Mouse (Mus musculus): ENCODE results near the gene AI661453. TPM values are rescaled to one million over a fixed set of nuclear protein-coding genes. Genes with fewer than 3 reads are reported as not detected.

AI661453 gene
- total RNA-seq, 2 experiments from 2014 or later: 0.23 to 0.60 TPM

DNA sequence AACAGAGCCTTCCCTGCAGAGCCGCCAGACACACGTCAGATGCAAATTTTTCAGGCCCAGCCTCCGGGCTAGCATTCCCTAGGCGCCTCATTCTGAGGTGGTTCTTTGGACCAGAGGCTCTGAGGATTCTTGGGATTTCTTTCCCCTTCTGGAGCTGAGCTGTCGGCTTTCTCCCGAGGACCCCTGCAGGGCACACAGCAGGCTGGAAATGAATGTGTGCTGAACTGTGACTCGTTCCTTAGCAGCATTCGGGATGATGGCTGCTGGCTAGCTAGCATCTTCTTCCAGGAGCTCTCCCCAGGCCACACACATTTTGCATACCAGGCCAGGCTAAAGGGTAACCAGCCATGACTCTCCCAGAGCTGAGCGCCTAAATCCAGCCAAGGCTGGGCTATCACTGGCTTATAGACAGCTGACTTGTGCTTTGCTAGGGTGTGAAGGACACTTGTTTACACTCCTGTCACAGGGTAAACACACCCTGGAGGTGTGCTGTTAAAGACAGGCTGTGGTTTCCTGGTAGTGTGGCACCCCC, 4.0 kb downstream of the AI661453 start:
- DNase-seq: no peak

DNA sequence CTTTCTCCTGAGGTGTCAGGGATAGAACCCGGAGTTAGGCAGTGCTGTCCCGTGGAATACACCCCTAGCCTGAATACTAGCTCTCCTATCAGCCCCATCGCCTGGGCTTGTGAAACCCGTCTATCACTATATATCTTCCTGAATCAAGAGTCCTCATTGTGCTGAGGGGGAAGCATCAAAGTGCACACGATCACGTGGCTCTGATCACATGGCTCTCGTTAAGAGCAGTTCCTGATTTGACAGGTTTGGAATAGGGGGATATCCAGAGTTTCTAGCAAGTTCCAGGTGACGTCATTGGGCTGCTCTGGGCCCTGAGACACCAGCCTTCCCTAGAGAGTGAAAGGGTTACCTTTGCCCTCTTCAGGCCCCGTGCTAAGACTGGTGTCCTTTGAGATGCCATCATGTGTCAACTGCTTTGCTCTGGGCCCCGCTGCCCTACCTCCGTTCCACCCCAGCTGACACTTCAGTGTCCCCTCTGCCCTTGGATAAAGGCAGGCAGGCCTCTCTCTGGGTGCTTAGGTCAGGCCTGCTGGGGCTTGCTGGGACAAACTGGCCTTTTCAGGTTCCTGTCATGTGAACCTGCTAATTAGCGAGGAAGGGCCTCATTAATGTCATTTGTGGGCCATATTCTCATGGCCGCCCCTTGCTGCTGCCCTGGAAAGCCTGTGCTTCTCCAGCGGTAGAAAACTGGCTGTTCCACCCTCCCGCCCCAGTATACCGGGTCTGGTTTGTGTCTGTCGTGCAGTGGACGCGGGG, 5.1 kb downstream of the AI661453 start:
- no peak for DNase-seq

DNA sequence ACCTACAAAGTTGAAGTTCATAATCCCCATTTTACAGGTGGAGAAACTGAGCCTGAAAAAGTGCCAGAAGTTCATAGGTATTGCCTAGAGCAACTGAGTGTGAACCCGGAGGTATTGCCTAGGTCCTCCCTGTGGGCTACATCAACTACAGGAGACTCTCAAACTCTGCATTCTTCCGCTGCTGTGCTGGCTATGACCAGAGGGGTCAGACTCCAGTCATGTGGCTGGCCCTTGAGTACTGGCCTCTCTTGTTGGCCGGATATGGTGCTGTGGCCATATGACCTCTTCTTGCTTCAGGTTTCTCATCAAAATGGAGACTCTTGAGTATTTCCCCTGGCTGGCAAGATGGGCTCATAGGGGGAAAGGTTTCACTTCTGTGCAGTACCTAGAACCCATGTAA, 5.9 kb downstream of the AI661453 start:
- no peak for DNase-seq

DNA sequence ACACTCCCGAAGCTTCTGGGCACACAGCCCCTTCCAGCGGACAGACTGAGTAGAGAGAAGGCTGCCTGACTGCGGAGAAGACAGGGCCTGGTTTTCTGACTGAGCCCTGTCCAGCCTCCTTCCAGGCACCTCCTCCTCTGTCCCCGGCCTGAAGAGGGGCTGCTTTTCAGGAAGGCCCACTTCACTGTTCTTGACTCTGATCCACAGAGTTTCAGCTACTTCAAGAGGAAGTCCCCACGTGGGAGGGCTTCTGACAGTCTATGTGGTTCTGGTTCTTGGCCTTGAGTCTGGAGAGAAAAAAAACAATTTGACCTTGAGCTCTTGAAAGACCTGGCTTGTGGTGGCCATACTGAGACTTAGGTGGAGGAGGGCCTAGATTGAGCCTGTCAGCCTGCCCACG, 7.7 kb downstream of the AI661453 start:
- no peak for DNase-seq

DNA sequence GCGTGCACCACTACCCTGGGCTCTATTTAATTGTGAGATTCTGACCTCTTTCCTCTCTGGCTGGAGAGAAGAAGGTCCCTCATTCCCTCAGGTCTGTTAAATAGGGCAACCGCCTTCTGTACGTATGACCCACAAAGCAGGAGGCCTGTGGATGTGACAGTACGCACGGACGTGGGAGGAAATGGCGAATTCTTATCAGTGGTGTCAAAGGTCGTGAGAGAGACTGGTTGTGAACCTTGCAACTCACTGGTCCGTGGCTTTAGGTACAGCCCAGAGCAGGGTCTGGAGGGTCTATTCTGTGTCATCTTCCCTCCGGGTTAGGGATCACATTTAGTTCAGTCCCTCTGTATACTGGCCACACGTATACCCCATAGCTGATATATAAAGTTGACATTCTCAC, 9.1 kb downstream of the AI661453 start:
- DNase-seq: no peak

DNA sequence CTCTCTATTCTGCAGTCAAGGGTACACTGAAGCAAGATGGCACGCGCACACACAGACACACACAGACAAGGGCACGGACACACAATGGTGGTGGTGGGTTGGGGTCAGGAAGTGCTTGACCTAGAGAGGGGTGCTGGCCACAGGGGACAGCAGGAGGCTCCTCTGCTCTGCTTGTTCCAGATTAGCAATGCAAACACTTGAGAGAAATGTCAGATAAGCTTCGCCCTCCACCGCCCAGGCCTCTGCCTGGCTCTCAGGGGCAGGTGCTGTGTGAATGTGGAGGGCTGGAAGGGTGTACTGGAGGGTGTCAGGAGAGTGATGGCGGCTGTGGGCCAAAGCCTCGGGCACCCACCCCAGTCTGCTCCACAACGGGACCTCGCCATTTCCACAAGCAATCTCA, 9.6 kb downstream of the AI661453 start:
- no peak for DNase-seq

DNA sequence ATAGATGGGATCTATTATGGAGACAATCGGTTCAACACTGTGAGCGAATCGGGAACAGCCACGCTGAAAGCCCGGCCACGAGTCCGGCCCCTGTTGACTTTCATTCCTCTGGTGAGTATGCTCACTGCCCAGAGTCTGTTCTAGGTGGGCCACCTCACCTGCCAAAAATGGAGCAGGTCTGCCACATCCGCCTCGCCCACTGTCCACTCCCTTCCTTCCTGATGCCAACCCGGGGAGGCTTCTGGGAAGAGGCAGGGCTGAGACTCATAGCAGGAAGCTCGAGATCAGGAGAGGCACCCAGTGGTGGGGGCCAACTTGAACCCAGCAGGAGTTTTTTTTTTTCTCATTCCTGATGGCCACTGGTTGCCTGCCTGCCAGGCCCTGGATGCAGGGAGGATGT, 10.1 kb downstream of the AI661453 start:
- no peak for DNase-seq

DNA sequence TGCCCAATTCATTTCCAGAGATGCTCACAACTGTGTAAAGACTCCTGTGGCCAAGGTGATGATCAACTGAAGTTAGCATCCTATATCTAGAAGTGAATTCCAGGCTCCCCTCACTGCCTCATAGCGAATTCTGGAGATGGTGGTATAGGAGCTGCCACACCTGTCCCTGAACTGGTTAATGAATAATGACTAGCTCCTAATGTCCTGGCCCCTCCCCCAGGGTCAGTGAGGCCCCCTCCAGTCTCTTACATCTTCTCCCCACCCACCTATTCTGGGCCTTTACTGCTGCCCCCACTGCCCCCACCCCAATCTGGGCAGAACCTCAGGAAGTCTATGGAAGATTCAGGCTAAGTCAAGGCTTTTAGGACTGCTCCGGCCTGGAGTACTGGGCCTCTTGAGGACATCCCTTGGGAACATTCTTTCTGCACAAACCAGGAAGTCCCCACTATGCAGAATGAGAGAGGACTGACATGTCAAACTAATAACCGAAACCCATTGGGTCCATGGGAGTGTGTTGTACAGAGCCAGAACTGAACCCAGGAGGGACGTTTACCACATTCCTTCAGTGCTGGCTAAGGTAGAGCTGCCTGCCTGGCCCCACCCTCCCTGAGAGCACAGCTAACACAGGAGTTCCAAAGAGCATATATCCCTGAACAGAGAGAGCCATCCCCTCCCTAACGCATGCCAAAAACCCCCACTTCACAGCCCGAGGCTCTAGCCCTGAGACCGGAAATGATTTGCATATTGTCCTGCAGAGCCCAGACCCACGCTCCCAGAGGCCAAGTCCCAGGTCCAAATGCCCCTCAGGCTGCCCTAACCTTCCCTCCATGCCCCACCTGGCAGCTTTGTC, 12.3 kb downstream of the AI661453 start:
- no peak for DNase-seq

DNA sequence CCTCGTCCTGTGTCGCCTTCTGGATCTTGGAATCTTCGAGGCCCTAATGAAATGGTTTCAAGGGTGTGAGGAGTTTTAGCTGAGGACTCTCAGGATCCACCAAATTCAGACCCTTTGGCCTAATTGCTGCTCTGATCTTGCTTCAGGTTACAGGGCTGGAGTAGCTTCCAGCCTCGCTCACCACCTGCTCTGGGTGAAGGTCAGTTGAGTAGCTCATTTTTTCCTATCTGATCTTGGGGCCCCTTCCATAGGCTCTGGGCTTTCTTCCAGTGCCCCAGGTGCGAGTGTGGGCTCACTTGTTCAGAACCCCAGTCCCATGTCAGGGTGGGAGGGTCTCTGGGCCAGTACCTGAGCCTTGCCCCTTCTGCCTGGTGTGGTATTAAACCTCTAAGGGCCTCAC, 13.0 kb downstream of the AI661453 start:
- no peak for DNase-seq

DNA sequence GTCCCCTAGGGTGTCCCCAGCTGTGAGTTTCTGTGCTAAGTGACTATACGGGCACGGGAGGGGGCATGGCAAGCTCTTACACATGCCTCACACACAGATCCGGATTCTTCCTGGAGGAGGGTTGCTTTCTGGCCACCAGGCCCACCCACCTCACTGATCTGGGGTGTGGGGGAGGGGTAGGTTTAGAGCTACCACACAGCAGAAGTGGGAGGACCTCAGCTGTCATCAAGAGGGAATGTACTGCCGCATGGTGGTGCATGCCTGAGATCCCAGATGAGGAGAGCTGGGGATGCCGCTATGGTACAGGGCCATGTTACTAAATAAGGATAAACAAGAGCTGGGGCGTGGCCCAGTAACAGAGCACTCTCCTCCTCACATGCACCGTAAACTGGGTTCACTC, 13.8 kb downstream of the AI661453 start:
- DNase-seq: no peak

DNA sequence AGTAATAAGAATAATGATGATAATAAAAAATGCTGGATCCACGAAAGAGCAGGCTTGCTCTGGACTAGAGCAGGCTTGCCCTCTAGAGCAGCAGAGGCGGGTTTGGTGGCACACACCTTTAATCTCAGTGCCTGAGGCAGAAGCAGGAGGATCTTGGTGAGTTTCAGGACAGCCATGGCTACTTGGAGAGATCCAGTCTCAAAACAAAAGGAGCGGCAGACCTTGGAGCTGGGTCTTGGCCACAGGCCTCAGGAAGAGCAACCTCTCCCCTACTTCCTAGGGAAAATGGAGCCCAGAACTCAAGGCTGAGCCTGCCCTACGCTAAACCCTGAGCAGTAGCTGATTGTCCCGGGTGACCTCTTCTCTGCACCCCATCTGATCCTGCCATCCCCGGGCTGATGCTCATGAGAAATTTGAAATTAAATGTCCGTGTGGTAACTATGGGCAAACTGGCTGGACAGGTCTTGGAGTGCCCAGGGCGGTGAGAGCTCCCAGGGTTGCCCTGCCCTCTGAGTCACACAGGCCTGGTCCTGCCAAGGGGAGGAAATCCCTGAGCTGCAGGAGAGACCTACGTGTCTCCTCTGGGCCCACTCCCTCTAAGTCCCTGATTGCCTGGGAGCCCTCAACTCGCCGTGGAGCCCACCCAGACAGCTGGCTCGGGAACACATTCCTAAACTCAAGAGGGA, 14.6 kb downstream of the AI661453 start:
- DNase-seq: peak; percentile 23 to 54

DNA sequence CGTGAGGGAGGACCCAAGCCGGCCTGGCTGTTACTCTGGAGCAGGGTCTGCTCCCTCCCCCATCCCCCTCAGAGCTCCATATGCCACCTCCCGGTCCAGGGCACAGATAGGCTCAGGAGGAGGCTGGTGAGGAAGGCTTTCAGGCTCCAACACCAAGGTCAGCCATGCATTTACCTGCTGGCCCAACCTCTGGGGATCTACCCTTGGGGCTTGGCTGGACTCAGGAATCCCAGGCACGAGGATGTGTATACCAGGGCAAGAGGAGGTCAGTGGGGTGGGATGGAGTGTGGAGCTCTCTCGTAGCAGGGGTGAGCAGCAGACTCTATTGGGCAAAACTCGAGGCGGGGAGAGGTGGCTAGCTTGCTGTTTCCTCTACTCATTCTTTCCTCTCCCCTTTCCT, 16.5 kb downstream of the AI661453 start:
- no peak for DNase-seq

DNA sequence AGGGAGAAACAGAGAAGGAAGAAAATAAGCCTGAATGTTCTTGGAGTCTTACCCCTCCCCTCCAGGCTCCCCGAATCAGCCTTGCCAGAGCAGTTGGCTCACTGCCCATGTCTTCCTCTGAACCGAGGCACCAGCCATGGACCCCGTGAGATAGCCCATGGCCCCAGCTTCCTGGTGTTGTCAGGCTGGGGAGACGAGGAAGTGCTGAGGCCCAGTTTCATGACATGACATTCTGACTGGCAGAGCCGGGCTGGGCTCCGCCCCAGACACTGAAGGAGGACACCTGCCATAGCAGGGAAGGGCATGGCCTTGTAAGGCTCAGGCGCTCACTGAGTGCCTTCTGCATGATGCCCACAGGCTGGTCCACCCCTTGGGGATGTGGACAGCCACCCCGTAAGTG, 18.3 kb downstream of the AI661453 start:
- no peak for DNase-seq

DNA sequence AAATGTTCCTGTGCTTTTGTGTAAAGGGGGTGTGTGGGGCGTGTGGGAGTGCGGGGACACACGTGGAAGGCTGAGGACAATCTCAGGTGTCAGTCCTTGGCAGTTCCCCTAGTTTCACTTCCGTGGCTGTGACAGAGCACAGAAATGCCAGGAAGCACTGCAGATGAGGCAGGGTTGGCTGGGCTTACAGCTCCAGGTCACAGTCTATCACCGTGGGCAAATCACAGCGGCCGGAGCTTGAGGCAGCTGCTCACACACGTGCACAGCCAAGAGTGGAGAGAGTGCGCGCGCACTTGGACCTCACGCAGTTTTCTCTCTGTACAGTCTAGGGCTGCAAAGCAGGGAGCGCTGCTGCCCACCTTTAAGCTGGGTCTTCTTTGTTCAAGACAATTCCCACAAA, 21.9 kb downstream of the AI661453 start:
- no peak for DNase-seq

DNA sequence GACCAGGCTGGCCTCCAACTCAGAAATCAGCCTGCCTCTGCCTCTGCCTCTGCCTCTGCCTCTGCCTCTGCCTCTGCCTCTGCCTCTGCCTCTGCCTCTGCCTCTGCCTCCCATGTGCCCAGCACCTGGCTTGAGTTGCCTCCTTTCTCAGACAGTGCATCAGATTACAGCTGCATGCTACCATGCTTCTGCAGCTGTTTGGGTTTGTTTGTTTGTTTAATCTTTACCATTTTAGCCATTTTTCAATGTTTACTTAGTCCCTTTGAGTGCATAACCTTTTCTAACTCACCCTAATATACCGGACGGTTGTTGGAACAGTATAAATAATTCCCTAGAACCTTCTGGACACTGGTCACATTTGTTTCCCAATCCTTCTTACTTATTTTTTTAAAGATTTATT, 22.5 kb downstream of the AI661453 start:
- no peak for DNase-seq

DNA sequence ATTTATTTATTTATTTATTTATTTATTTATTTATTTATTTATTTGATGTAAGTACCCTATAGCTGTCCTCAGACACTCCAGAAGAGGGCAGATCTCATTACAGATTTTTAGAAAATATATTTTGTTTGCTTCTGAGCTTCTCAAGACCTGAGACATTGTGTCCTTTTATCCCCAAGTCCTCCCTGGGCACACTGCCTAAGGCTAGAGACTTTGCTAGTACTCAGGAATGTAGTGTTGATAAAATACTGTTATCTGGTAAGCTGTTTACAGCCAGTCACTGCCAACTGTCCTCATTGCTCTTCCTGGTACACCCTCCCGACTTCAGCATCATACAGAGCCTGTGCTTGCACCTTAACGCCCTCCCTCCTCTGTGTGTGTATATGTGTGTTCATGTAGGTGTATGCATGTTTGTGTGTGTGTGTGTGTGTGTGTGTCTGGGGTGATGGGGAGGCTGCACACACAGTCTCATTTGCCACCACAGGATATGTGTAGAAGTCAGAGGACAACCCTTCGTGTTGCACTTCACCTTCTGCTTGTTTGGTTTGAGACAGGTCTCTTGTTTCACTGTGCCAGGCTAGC, 23.0 kb downstream of the AI661453 start:
- no peak for DNase-seq

DNA sequence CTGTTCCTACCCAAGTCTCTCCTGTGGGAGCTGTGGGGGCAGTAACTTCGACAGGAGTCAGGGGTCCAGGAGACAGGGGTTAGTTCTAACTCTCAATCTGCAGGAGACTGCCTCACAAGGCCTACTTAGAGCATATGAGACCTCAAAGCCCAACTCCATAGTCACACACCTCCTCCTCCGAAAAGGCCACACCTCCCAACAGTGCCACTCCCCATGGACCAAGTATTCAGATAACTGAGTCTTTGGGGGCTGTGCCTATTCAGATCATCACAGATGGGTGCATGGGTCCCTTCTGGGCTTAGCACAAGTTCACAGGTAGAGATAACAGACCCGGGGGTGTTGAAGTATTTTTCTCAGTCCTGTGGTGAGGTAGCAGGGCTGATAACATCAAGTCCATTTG, 25.3 kb downstream of the AI661453 start:
- DNase-seq: no peak

DNA sequence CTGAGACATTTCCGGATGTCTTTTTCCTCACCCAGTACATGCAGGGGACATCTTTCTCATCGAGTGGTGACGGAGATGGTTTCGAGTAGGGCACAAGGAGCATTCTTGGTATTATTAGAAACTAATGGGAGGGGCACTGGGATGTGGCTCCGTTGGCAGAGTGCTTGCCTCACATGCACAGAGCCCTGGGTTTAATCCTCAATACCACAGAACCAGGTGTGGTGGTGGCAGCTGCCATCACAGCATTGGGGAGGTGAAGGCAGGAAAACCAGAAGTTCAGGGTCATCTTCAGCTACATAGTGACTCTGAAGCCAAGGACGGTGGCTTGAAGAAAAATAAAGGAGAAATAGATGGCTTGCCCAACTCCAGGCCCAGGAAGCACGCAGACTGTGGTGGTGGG, 25.8 kb downstream of the AI661453 start:
- DNase-seq: no peak

DNA sequence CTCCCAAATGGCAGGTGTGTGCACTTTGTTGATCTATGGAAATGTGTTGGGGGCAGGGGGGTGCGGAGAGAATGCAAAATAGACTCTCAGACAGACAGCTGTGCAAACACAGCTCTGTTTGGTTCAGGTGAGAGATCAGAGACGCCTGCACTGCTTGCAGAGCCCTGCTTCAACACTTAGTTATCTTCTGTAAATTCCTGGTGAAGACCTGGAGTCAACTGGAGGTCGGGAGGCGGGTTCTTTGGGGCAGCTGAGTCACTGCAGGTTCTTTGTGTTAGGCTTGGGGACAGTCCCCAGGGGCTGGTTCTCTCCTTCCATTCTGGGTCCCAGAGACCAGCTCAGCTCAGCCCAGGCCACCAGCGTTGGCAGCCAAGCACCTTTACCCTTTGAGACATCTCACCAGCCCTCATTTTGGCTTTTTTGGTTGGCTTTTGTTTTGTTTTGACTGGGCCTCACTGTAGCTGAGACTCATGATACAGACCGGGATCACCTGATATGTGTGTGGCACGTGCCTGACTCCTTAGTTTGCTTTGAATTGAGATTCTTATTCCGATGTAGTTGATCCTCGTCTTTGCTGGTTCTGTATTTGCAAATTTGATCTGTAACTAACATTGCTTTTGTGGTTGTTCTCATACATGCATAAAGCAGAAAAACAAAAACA, 26.4 kb downstream of the AI661453 start:
- DNase-seq: no peak

DNA sequence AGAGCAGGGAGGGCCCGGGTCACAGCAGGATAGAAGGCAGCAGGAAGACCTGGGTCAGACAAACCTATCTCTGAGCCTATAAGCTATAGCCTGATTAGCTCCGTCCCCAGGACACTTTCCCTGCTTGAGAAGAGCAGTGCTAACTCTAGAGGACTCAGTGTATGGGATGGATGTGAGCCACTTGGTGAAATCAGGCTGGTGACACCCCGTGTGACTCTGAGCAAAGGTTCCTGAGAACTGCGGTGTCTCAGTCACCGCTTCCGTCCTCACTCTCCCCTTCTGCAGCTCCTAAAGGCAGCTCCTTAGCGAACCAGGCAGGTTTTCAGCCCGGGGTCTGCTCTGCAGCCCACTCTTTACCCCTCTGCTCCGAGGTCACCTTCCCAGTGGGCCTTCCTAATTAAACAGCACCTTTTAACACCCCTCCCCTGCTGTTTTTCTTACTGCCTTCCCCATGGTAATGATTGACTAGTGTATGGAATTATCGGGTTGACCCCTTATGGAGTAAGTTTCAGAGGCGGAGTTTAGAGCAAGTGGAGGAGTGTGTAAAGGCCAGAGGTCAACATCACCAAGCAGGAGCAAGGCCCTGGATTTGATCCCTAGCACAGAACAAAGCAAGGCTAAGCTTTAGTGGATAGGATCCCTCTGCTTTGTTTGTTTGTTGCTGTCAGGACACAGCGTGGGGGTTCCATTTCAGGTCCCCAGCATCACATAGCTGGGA, 28.0 kb downstream of the AI661453 start:
- no peak for DNase-seq

DNA sequence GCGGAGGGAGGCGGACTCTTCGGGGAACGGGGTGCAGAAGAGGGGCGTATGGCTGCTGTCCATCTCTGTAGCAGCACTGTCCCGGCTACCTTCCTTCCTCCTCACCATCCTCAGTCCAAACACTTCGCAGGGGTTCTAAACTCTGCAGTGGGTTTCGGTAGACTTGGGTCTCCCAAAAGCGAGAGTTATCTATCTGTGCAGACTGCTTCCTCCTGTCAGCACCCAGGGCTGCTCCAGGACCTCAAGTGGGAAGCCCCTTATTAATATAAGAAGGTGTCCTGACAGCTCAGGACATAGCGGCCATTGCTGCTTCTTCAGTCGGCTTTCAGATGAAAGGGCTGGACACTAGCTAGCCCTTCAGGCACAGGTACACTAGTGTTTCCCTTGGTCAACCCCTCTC, 28.6 kb downstream of the AI661453 start:
- no peak for DNase-seq
